Mouse (Mus musculus): ENCODE measurements around the gene Zfp276. TPM values are rescaled to one million over a fixed set of nuclear protein-coding genes. Genes with fewer than 3 reads are reported as not detected.

Gene Zfp276
- total and polyA plus RNA-seq, 2 experiments from 2014 or later, result 9.7 to 24.0 TPM

GRCm38 (mm10) chr8:123292785-123293184 is 38.8 kb downstream of the Zfp276 start:
- WGBS, result 86% methylated on average over 2 of the region's 2 CpGs

GRCm38 (mm10) chr8:123298301-123298700 is 44.3 kb downstream of the Zfp276 start:
- Histone ChIP-seq H3K9me3 (replicated peaks; ENCODE audit: control insufficient read depth, low read length) (no peaks in the 10 kb centered on the region), H3K4me3 (ENCODE audit: low read depth, low read length) (no peak overlapping the region), H3K4me1 (ENCODE audit: control insufficient read depth, insufficient read depth) (no peaks in the 10 kb centered on the region), H3K27me3 (ENCODE audit: control insufficient read depth, insufficient read depth, low read length) (no peaks in the 10 kb centered on the region), H3K4me2 (ENCODE audit: low read depth, low read length) (no peak overlapping the region), H3K9ac (replicated peaks; ENCODE audit: low read depth, low read length) (no peak overlapping the region), H3K36me3 (replicated peaks; ENCODE audit: control insufficient read depth, insufficient read depth, low read length) (peaks cover 15% of the 10 kb centered on the region; the same call in 1 of the 2 replicates), H3K27ac (ENCODE audit: low read depth) (no peak overlapping the region)
- ATAC-seq (ENCODE audit: insufficient read depth, low read depth), result no peak
- DNase-seq (ENCODE audit: low spot score), result no peak
- no peak for TF ChIP-seq EP300 (IDR thresholded peaks at IDR 0.05; ENCODE audit: low read depth)
- TF ChIP-seq CTCF (IDR thresholded peaks at IDR 0.05; ENCODE audit: low read depth), result no peak
- 89% methylated on average over 11 of the region's 11 CpGs for WGBS

More at GRCm38 (mm10) chr8:123292785-123293184, 38.8 kb downstream of the Zfp276 start:
- no peak for ATAC-seq (ENCODE audit: insufficient read depth, low read depth)
- no peak overlapping the region for H3K9ac ChIP-seq (replicated peaks; ENCODE audit: low read depth, low read length)
- no peaks in the 10 kb centered on the region for H3K27me3 ChIP-seq (ENCODE audit: control insufficient read depth, insufficient read depth, low read length)
- no peaks in the 10 kb centered on the region for H3K4me1 ChIP-seq (ENCODE audit: control insufficient read depth, insufficient read depth)
- no peak overlapping the region for H3K27ac ChIP-seq (ENCODE audit: low read depth)
- no peak for TF ChIP-seq EP300 (IDR thresholded peaks at IDR 0.05; ENCODE audit: low read depth)
- H3K36me3 ChIP-seq (replicated peaks; ENCODE audit: control insufficient read depth, insufficient read depth, low read length), result 0 out of 2 replicates have a peak, but pooled peaks cover 5% of the 10 kb centered on the region
- no peak overlapping the region for H3K4me3 ChIP-seq (ENCODE audit: low read depth, low read length)
- H3K9me3 ChIP-seq (replicated peaks; ENCODE audit: control insufficient read depth, low read length), result no peaks in the 10 kb centered on the region
- no peak for DNase-seq (ENCODE audit: low spot score)
- no peak overlapping the region for H3K4me2 ChIP-seq (ENCODE audit: low read depth, low read length)

- Histone ChIP-seq H3K36me3 (replicated peaks; ENCODE audit: control insufficient read depth, insufficient read depth, low read length) (0 out of 2 replicates have a peak, but pooled peaks cover 20% of the 10 kb centered on the region), H3K9me3 (replicated peaks; ENCODE audit: control insufficient read depth, low read length) (no peaks in the 10 kb centered on the region), H3K4me1 (ENCODE audit: control insufficient read depth, insufficient read depth) (no peaks in the 10 kb centered on the region), H3K4me2 (ENCODE audit: low read depth, low read length) (no peak overlapping the region), H3K4me3 (ENCODE audit: low read depth, low read length) (no peak overlapping the region), H3K27me3 (ENCODE audit: control insufficient read depth, insufficient read depth, low read length) (no peaks in the 10 kb centered on the region), H3K27ac (ENCODE audit: low read depth) (no peak overlapping the region), H3K9ac (replicated peaks; ENCODE audit: low read depth, low read length) (no peak overlapping the region)
- ATAC-seq (ENCODE audit: insufficient read depth, low read depth) (no peak), DNase-seq (ENCODE audit: low spot score) (no peak)
- whole genome bisulfite sequencing, result 69% methylated on average over 4 of the region's 4 CpGs
- TF ChIP-seq CTCF (IDR thresholded peaks at IDR 0.05; ENCODE audit: low read depth) (no peak), EP300 (IDR thresholded peaks at IDR 0.05; ENCODE audit: low read depth) (no peak)
Observed at GRCm38 (mm10) chr8:123308738-123309137, 54.7 kb downstream of the Zfp276 start.

GRCm38 (mm10) chr8:123317781-123318466 is 63.9 kb downstream of the Zfp276 start:
- TF ChIP-seq CTCF (IDR thresholded peaks at IDR 0.05; ENCODE audit: low read depth), result no peak
- TF ChIP-seq EP300 (IDR thresholded peaks at IDR 0.05; ENCODE audit: low read depth), result no peak
- no peaks in the 10 kb centered on the region for H3K9me3 ChIP-seq (replicated peaks; ENCODE audit: control insufficient read depth, low read length)
- no peaks in the 10 kb centered on the region for H3K36me3 ChIP-seq (replicated peaks; ENCODE audit: control insufficient read depth, insufficient read depth, low read length)
- peak overlapping the region; percentile 72 for H3K4me2 ChIP-seq (ENCODE audit: low read depth, low read length)
- WGBS, result 5% methylated on average over 21 of the region's 21 CpGs
- peak overlapping the region; percentile 56 for H3K4me3 ChIP-seq (ENCODE audit: low read depth, low read length)
- ATAC-seq (ENCODE audit: insufficient read depth, low read depth), result peak; percentile 71
- peak overlapping the region; percentile 40 for H3K9ac ChIP-seq (replicated peaks; ENCODE audit: low read depth, low read length)
- no peak overlapping the region for H3K27ac ChIP-seq (ENCODE audit: low read depth)
- no peak for DNase-seq (ENCODE audit: low spot score)
- H3K27me3 ChIP-seq (ENCODE audit: control insufficient read depth, insufficient read depth, low read length), result no peaks in the 10 kb centered on the region
- H3K4me1 ChIP-seq (ENCODE audit: control insufficient read depth, insufficient read depth), result peaks cover 6% of the 10 kb centered on the region; the same call in 1 of the 2 replicates

- H3K9me3 ChIP-seq (replicated peaks; ENCODE audit: control insufficient read depth, low read length), result no peaks in the 10 kb centered on the region
- under 1% methylated on average over 24 of the region's 24 CpGs for WGBS
- peak; percentile 100 for ATAC-seq (ENCODE audit: insufficient read depth, low read depth)
- peak; percentile 92 for DNase-seq (ENCODE audit: low spot score)
- no peaks in the 10 kb centered on the region for H3K27me3 ChIP-seq (ENCODE audit: control insufficient read depth, insufficient read depth, low read length)
- TF ChIP-seq CTCF (IDR thresholded peaks at IDR 0.05; ENCODE audit: low read depth) (no peak), EP300 (IDR thresholded peaks at IDR 0.05; ENCODE audit: low read depth) (no peak)
- H3K4me1 ChIP-seq (ENCODE audit: control insufficient read depth, insufficient read depth), result peaks cover 6% of the 10 kb centered on the region; the same call in 1 of the 2 replicates
- H3K9ac ChIP-seq (replicated peaks; ENCODE audit: low read depth, low read length), result peak within 1 kb of the TSS; percentile 40
- no peaks in the 10 kb centered on the region for H3K36me3 ChIP-seq (replicated peaks; ENCODE audit: control insufficient read depth, insufficient read depth, low read length)
- peak within 1 kb of the TSS; percentile 72 for H3K4me2 ChIP-seq (ENCODE audit: low read depth, low read length)
- no peak within 1 kb of the TSS for H3K27ac ChIP-seq (ENCODE audit: low read depth)
- H3K4me3 ChIP-seq (ENCODE audit: low read depth, low read length), result peak within 1 kb of the TSS; percentile 56
Observed at GRCm38 (mm10) chr8:123318467-123318911, 64.5 kb downstream of the Zfp276 start, which contains the start of gene Fanca. Fanca (minus strand) TSS chr8:123318576.

Other genes with a start within 250 kb of the Zfp276 start
- gene Ankrd11, start 211.9 kb upstream of the Zfp276 start, total RNA-seq (2014; rRNA removed; ENCODE audit: low replicate concordance), result 51.2 and 65.8 TPM in 2 replicates
- gene Ankrd11, start 211.9 kb upstream of the Zfp276 start, polyA plus RNA-seq (2015; fragmentation: Nextera tagmentation; extraction: Ambion mirVana), result 21.6 and 24.3 TPM in 2 replicates
- gene Spg7, start 191.3 kb upstream of the Zfp276 start, total RNA-seq (2014; rRNA removed; ENCODE audit: low replicate concordance), result 72.8 and 83.1 TPM in 2 replicates
- 63.3 and 65.1 TPM in 2 replicates for gene Spg7, start 191.3 kb upstream of the Zfp276 start, polyA plus RNA-seq (2015; fragmentation: Nextera tagmentation; extraction: Ambion mirVana)
- gene Rpl13, start 151.8 kb upstream of the Zfp276 start, total RNA-seq (2014; rRNA removed; ENCODE audit: low replicate concordance), result 2,455 and 2,720 TPM in 2 replicates
- gene Rpl13, start 151.8 kb upstream of the Zfp276 start, polyA plus RNA-seq (2015; fragmentation: Nextera tagmentation; extraction: Ambion mirVana), result 813 and 854 TPM in 2 replicates
- gene Cpne7, start 136.8 kb upstream of the Zfp276 start, total RNA-seq (2014; rRNA removed; ENCODE audit: low replicate concordance), result 0.42 and 9.0 TPM in 2 replicates
- 0.15 and 0.16 TPM in 2 replicates for gene Cpne7, start 136.8 kb upstream of the Zfp276 start, polyA plus RNA-seq (2015; fragmentation: Nextera tagmentation; extraction: Ambion mirVana)
- gene Sult5a1, start 95.9 kb upstream of the Zfp276 start, total RNA-seq (2014; rRNA removed; ENCODE audit: low replicate concordance), result 1.4 and 3.4 TPM in 2 replicates
- 1.6 and 2.0 TPM in 2 replicates for gene Sult5a1, start 95.9 kb upstream of the Zfp276 start, polyA plus RNA-seq (2015; fragmentation: Nextera tagmentation; extraction: Ambion mirVana)
- 32.3 and 58.6 TPM in 2 replicates for gene Dpep1, start 68.0 kb upstream of the Zfp276 start, total RNA-seq (2014; rRNA removed; ENCODE audit: low replicate concordance)
- gene Dpep1, start 68.0 kb upstream of the Zfp276 start, polyA plus RNA-seq (2015; fragmentation: Nextera tagmentation; extraction: Ambion mirVana), result 16.3 and 17.6 TPM in 2 replicates
- gene Chmp1a, start 41.4 kb upstream of the Zfp276 start, total RNA-seq (2014; rRNA removed; ENCODE audit: low replicate concordance), result 121 and 131 TPM in 2 replicates
- 91.0 and 94.3 TPM in 2 replicates for gene Chmp1a, start 41.4 kb upstream of the Zfp276 start, polyA plus RNA-seq (2015; fragmentation: Nextera tagmentation; extraction: Ambion mirVana)
- 5.7 and 11.4 TPM in 2 replicates for gene Spata33, start 41.4 kb upstream of the Zfp276 start, total RNA-seq (2014; rRNA removed; ENCODE audit: low replicate concordance)
- gene Spata33, start 41.4 kb upstream of the Zfp276 start, polyA plus RNA-seq (2015; fragmentation: Nextera tagmentation; extraction: Ambion mirVana), result 17.1 and 21.3 TPM in 2 replicates
- gene Cdk10, start 29.4 kb upstream of the Zfp276 start, total RNA-seq (2014; rRNA removed; ENCODE audit: low replicate concordance), result 26.5 and 31.9 TPM in 2 replicates
- gene Cdk10, start 29.4 kb upstream of the Zfp276 start, polyA plus RNA-seq (2015; fragmentation: Nextera tagmentation; extraction: Ambion mirVana), result 14.7 and 14.8 TPM in 2 replicates
- gene Spata2l, start 18.0 kb upstream of the Zfp276 start, total RNA-seq (2014; rRNA removed; ENCODE audit: low replicate concordance), result 3.5 and 4.2 TPM in 2 replicates
- 4.5 and 4.6 TPM in 2 replicates for gene Spata2l, start 18.0 kb upstream of the Zfp276 start, polyA plus RNA-seq (2015; fragmentation: Nextera tagmentation; extraction: Ambion mirVana)
- 21.4 and 32.7 TPM in 2 replicates for gene Vps9d1, start 153 bp downstream of the Zfp276 start, total RNA-seq (2014; rRNA removed; ENCODE audit: low replicate concordance)
- gene Vps9d1, start 153 bp downstream of the Zfp276 start, polyA plus RNA-seq (2015; fragmentation: Nextera tagmentation; extraction: Ambion mirVana), result 15.4 and 16.1 TPM in 2 replicates
- gene Fanca, start 64.4 kb downstream of the Zfp276 start, total RNA-seq (2014; rRNA removed; ENCODE audit: low replicate concordance), result 24.3 and 37.1 TPM in 2 replicates
- gene Fanca, start 64.4 kb downstream of the Zfp276 start, polyA plus RNA-seq (2015; fragmentation: Nextera tagmentation; extraction: Ambion mirVana), result 6.1 and 6.7 TPM in 2 replicates
- 0.15 and 1.2 TPM in 2 replicates for gene Spire2, start 78.5 kb downstream of the Zfp276 start, total RNA-seq (2014; rRNA removed; ENCODE audit: low replicate concordance)
- gene Spire2, start 78.5 kb downstream of the Zfp276 start, polyA plus RNA-seq (2015; fragmentation: Nextera tagmentation; extraction: Ambion mirVana), result 0.23 and 0.40 TPM in 2 replicates
- 172 and 193 TPM in 2 replicates for gene Tcf25, start 119.6 kb downstream of the Zfp276 start, total RNA-seq (2014; rRNA removed; ENCODE audit: low replicate concordance)
- gene Tcf25, start 119.6 kb downstream of the Zfp276 start, polyA plus RNA-seq (2015; fragmentation: Nextera tagmentation; extraction: Ambion mirVana), result 123 and 127 TPM in 2 replicates
- gene Mc1r, start 152.9 kb downstream of the Zfp276 start, total RNA-seq (2014; rRNA removed; ENCODE audit: low replicate concordance), result not detected in 2 replicates
- gene Mc1r, start 152.9 kb downstream of the Zfp276 start, polyA plus RNA-seq (2015; fragmentation: Nextera tagmentation; extraction: Ambion mirVana), result not detected in 2 replicates
- 1.8 and 6.1 TPM in 2 replicates for gene Tubb3, start 157.2 kb downstream of the Zfp276 start, total RNA-seq (2014; rRNA removed; ENCODE audit: low replicate concordance)
- 0.40 and 1.3 TPM in 2 replicates for gene Tubb3, start 157.2 kb downstream of the Zfp276 start, polyA plus RNA-seq (2015; fragmentation: Nextera tagmentation; extraction: Ambion mirVana)
- 35.6 and 91.5 TPM in 2 replicates for gene Def8, start 169.3 kb downstream of the Zfp276 start, total RNA-seq (2014; rRNA removed; ENCODE audit: low replicate concordance)
- 28.3 and 30.9 TPM in 2 replicates for gene Def8, start 169.3 kb downstream of the Zfp276 start, polyA plus RNA-seq (2015; fragmentation: Nextera tagmentation; extraction: Ambion mirVana)
- gene Afg3l1, start 223.7 kb downstream of the Zfp276 start, total RNA-seq (2014; rRNA removed; ENCODE audit: low replicate concordance), result 16.7 and 31.6 TPM in 2 replicates
- 39.9 and 41.2 TPM in 2 replicates for gene Afg3l1, start 223.7 kb downstream of the Zfp276 start, polyA plus RNA-seq (2015; fragmentation: Nextera tagmentation; extraction: Ambion mirVana)

Measured in heart, postnatal 0 days (tissue).